Mouse (Mus musculus) lung, postnatal 14 days (tissue): ENCODE results near the gene Zc2hc1c.

Experiments
- DNase-seq: peaks from one replicate; pipeline ENCODE4 v3.0.0; 2021

Gene Zc2hc1c

GRCm38 (mm10) chr12:85286941-85287340 lies 1.4 kb upstream of the Zc2hc1c start:
- DNase-seq, result no peak

- peak; percentile 37 for DNase-seq
These were observed 444 bp upstream of the Zc2hc1c start, which contains the start of gene Acyp1 for GRCm38 (mm10) chr12:85287809-85288485. Gene Acyp1 (minus strand): TSS chr12:85288438.

GRCm38 (mm10) chr12:85289157-85290000 lies 988 bp downstream of the Zc2hc1c start:
- peak; percentile 45 for DNase-seq

- DNase-seq, result no peak
These were observed 2.2 kb downstream of the Zc2hc1c start for GRCm38 (mm10) chr12:85290633-85291032.

GRCm38 (mm10) chr12:85291541-85291940 lies 3.1 kb downstream of the Zc2hc1c start:
- DNase-seq, result no peak

- DNase-seq, result no peak
These were observed 3.9 kb downstream of the Zc2hc1c start for GRCm38 (mm10) chr12:85292288-85292687.

GRCm38 (mm10) chr12:85292906-85293305 lies 4.5 kb downstream of the Zc2hc1c start:
- no peak for DNase-seq

- DNase-seq, result no peak
These were observed 7.1 kb downstream of the Zc2hc1c start for GRCm38 (mm10) chr12:85295506-85295905.

GRCm38 (mm10) chr12:85296915-85297314 lies 8.5 kb downstream of the Zc2hc1c start:
- no peak for DNase-seq

- no peak for DNase-seq
These were observed 9.1 kb downstream of the Zc2hc1c start for GRCm38 (mm10) chr12:85297345-85297997.

- no peak for DNase-seq
These were observed 9.9 kb downstream of the Zc2hc1c start for GRCm38 (mm10) chr12:85298127-85298834.

GRCm38 (mm10) chr12:85298835-85299180 lies 10.4 kb downstream of the Zc2hc1c start:
- DNase-seq, result no peak

GRCm38 (mm10) chr12:85303256-85303655 lies 14.9 kb downstream of the Zc2hc1c start:
- DNase-seq, result no peak

- no peak for DNase-seq
These were observed 16.3 kb downstream of the Zc2hc1c start for GRCm38 (mm10) chr12:85304725-85305124.

- peak; percentile 91 for DNase-seq
These were observed 17.0 kb downstream of the Zc2hc1c start for GRCm38 (mm10) chr12:85305247-85305892.

GRCm38 (mm10) chr12:85308651-85309050 lies 20.3 kb downstream of the Zc2hc1c start:
- no peak for DNase-seq

- DNase-seq, result no peak
These were observed 41.8 kb downstream of the Zc2hc1c start for GRCm38 (mm10) chr12:85330153-85330552.

GRCm38 (mm10) chr12:85337567-85338311 lies 49.3 kb downstream of the Zc2hc1c start:
- DNase-seq, result no peak

GRCm38 (mm10) chr12:85338815-85339214 lies 50.4 kb downstream of the Zc2hc1c start:
- DNase-seq, result no peak

- DNase-seq, result peak; percentile 96
These were observed 50.9 kb downstream of the Zc2hc1c start, which contains the start of gene Nek9 for GRCm38 (mm10) chr12:85339243-85339729. Gene Nek9 (minus strand): TSS chr12:85339362.

- peak; percentile 45 for DNase-seq
These were observed 51.6 kb downstream of the Zc2hc1c start for GRCm38 (mm10) chr12:85339947-85340346.
